Mouse (Mus musculus) CD4-positive, CD25-positive, alpha-beta regulatory T cell, adult 2 months (primary cell): Measurements from ENCODE around the gene Phactr2.
"Not testable (repeated sequence)": the region's sequence is repeated elsewhere in the genome, so short reads cannot be mapped to it uniquely, and the experiment has no call there.

Experiments used
- DNase-seq: peaks from one replicate; pipeline ENCODE4 v3.0.0-alpha.2; 2012; ENCODE audit warnings: low read depth, low spot score

The Phactr2 gene

DNA sequence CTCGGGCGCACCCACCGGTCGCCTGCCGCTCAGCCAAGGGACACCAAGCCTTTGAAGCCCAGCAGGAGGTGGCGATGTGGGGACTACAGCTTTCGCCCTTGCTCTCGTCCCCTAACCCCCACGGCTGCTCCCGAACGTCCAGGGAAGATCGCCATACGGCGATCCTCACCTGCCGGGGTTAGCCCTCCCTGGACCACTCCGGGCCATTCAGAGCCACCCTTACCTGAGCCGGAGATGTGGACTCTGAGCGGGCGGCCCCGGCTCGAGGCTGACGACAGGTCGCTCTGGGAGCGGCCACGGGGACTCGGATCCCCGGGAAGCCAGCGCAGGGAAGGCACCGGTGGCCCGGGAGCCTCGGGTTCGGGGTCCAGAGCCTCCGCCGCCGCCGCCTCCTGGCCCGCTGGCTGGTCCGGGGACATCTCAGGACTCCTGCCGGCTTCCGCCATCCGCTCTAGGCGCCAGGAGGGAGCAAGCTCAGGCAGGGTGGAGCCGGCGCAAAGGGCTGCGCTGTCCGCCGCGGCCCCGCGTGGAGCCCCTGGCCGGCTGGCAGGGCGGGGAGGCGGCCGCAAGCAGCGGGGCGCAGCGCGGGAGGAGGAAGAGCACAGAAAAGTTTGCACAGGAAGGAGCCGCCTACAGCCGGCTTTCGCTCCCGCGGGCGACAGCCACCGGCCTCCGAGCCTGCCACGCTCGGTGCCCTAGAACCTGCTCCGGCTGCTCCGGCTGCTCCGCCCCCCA, at the start of gene Phactr2:
Phactr2 (minus strand) TSS at position 580 of the 735 bp plus-strand sequence.
- DNase-seq, result peak; percentile 75

- no peak for DNase-seq
These were observed 47.6 kb upstream of the Phactr2 start for GRCm38 (mm10) chr10:13521857-13522256.

- no peak for DNase-seq
These were observed 28.2 kb upstream of the Phactr2 start for GRCm38 (mm10) chr10:13502371-13502770.

- DNase-seq, result peak; percentile 7
These were observed 27.3 kb upstream of the Phactr2 start for GRCm38 (mm10) chr10:13501533-13501932.

DNA sequence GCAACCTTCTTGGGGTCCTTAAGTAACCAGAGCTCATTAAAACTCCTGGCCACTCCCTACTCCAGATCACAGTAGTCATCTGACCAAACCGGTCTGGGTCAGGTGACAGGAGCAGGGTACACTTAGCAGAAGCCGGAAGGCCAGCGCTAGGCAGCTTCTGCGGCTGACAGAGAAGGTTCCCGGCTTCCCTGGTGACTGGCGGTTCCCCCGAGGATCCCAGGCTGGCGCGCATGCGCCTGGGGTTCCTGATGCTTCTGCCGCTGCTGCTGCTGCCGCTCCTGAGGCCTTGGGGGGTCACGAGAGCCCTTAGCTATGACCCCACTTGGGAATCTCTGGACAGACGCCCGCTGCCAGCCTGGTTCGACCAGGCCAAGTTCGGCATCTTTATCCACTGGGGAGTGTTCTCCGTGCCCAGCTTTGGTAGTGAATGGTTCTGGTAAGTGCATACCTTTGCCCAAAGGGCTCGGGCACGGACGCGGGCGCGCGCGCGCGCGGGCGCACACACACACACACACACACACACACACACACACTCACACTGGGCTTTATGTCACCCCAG, 26.8 kb upstream of the Phactr2 start:
- peak; percentile 87 for DNase-seq

DNA sequence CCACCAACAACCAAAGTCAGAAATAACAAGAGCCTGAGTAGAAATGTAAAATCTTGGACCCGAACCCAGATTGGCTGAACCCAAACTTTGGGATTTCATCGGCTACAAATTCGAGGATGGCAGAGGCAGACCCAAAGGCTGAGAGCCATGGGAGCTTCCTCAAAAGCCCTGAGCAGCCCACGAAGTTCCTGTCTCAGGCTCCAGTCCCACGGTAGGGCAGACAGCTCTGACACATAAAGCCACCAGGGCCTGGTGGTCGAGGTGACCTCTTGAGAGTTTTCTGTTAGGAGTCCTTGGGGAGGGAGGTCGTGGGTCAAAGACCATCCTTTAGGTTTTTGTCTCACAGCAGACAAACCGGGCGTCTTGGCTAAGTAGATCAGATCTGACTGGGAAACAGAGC, 26.3 kb upstream of the Phactr2 start:
- DNase-seq, result no peak

DNA sequence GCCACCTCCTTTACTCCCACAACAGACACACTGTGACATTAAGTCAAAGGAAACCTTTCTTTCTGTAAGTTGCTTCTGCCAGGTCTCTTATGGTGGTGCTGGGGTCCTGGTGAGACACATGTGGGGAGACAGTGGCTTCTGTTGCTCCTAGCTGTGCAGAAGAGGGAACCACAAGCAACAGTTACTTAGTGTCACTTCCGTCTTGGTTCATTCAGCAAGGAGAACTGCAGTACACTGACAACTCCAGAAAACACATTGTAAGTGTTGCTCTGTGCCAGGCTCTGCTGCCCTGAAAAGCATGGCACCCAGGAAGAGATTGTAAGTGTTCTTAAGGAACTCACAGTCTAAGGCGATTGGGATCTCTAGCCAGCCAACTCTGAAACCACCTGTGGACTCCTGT, 25.1 kb upstream of the Phactr2 start, which contains the start of gene Fuca2:
Fuca2 (plus strand) TSS at position 210 of the 400 bp plus-strand sequence.
- DNase-seq, result peak; percentile 6

DNA sequence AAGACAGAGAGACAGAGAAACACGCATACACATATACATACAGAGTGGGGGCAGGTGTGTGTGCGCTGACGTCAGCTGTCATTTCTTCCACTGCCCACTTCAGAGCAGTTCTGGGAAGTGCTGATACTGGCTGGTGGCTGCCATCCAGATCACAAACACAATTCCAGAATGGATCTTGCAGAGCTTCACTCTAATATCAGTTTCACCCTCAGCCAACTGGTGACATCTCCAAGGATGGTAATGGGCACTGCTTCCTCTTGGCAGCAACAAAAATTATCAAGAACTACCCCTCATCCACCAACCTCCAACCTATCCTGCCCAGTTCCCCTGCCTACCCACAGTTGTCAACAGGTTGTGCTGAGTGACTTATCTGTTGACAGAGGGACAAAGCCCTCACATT, 22.1 kb upstream of the Phactr2 start:
- no peak for DNase-seq

- DNase-seq, result no peak
These were observed 19.9 kb upstream of the Phactr2 start for GRCm38 (mm10) chr10:13493978-13494686.

DNA sequence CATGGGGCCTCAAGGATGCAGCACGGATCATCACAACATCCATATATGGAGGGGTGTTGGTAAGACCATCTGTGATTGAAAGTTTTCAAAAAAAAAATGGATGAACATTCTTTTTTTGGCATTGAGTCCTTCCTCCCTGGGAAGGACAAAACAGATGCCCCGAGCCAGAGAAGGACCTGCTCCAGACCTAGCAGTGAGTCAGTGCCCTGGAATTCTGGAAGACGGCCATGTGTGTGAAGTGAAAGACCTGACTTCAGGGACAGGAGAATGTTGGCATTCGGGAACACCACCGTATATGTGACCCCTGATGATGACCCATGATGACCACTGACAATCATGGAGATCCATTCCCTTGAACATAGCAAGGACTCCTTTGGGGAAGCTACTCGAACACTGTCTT, 15.5 kb upstream of the Phactr2 start:
- DNase-seq, result no peak

DNA sequence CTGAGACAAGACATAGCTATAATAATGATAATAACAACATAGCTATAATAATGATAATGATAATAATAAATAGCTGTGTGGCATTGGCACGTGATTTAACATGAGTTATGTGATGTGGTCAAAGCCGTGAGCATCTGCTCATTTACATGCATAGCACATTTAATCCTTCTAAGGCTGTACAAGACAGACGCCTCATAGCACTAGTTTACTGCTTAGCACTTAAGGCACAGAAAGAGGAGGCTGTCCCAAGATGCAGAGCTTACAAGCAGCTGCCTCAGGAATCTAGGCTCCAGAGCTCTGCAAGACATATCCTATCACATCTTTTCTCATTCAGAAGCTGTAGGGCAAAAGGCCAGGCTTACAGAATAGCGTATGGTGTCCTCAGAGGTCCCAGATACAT, 11.7 kb upstream of the Phactr2 start:
- DNase-seq, result no peak

GRCm38 (mm10) chr10:13479341-13479740, 5.1 kb upstream of the Phactr2 start:
- DNase-seq, result no peak

DNA sequence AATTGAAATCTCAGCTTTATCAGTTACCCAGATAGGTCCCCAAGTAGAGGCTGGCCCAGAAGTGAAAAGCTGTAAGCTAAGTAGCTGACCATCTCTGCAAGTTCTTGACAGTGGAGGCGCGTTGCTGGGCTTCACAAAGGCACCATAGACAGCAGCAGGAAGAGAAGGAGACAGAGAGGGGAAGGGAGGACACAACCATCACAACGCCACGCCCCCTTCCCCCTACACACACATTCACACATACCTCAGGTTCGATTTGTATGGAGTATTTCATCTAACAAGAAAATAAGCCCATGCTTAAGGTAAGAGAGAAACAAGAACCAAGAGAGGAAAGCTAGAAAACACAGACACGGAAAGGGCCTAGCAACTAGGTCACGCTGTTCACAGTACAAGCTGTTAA, 909 bp upstream of the Phactr2 start:
- DNase-seq, result peak; percentile 63

DNA sequence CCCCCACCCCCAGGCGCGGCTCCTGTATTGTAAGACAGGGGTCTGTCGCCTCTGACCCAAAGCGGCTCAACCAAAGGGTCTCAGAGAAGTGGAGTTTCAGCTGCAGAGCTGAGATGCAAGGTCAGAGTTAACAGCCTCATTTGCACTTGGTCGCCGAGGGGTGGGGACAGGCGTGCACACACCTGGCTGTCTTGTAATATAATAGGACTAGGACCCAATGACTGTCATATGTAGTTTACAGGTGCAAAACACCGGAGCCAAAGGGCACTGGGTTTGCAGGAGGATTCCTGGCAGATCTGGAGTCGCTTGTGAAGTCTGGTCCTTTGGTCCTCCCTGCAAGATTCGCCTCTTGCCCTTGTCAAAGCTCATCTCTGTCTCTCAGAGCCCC, 350 bp upstream of the Phactr2 start:
- DNase-seq, result no peak

DNA sequence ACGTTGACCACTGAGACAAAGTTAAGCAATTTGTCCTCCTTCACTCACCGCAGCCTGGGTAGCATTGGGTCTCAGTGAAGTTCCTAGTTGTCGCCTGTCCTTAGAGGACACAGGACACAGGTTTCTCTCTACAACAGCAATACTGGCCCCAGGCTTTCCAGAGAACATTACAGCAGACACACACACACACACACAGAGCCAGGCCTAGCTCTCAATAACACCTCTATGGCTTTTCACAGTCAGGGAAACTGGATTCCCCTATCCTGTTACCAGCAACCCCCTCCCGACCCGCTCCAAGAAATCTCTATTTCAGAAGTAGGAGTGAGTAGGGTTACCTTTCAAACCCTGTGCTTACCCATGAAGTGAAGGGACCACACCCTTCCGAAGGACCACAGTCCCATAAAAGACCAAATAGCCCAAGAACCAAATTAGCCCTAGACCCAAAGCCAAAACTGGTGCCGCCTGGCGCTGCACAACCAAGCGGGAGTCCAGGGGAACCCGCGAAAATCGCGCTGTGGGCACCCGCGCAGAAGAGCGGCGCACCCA, 852 bp downstream of the Phactr2 start:
- DNase-seq, result no peak

DNA sequence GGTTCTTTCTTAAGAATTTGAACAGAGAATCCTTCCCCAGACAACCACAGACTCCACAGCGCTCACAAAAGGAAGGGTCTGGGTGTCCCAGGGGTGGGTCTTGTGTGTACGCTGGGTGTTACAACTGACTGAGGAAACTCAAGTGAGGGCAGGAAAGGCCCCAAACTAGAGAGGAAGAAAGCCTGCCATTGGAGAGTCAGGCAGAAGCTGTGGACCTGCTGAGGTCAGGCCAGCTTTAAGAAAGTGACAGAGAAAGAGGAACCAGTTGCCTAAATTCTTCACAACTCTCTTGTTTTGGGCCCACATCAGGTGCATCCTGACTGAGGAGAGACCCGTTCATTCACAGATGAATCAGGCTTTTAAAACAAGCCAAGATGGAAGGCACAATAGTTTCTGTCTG, 4.0 kb downstream of the Phactr2 start:
- DNase-seq, result no peak

GRCm38 (mm10) chr10:13468025-13468529, 6.1 kb downstream of the Phactr2 start:
- not testable (repeated sequence) for DNase-seq

GRCm38 (mm10) chr10:13466925-13467324, 7.3 kb downstream of the Phactr2 start:
- DNase-seq, result peak; percentile 45

DNA sequence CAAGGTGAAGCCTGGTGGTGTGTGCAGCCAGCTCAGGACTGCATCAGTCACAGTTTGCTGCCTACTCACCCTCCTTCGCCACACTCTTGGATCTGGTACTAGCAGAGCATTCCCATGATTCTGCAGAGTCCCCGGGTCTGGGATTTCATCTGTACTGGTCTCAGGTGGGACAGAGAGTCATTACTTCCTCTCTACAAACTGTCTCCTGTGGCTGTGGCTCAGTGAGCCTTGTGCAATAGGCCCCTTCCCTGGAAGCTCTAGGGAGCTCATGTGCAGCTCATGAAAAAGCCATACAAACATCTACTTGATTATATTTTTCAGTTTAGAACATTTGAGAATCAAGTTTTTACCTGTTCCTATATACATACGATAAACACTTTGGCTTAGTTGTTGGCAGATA, 9.9 kb downstream of the Phactr2 start:
- not testable (repeated sequence) for DNase-seq

- no peak for DNase-seq
These were observed 20.8 kb downstream of the Phactr2 start for GRCm38 (mm10) chr10:13453200-13453990.

DNA sequence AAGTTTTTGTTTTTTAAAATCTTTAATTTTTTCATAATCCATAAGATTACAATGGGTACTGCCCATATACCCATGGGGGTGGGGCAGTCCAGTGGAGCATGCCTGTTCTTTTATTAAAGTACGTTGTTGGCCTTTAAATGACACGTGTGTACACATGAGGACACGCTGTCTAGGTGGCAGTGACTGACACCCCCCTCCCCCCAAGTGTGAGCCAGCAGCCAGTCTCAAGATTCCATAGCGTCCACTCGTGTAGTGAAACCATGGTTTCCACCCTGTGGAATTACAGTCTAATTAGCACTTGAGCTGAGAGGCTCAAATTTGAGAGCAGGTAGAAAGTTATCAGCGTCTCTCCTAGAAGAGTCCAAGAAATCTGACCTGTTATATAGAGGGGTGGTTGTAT, 22.6 kb downstream of the Phactr2 start:
- no peak for DNase-seq
